Mouse (Mus musculus) hindbrain, embryonic 16.5 days (tissue): ENCODE data around the gene Arf6. TPM values are rescaled to one million over a fixed set of nuclear protein-coding genes. Genes with fewer than 3 reads are reported as not detected.

Experiments used
- ATAC-seq: fragments of 200-750 bp; cut with Nextera tagmentation; 2 replicates; pipeline ENCODE4 v1.8.0; 2017; ENCODE audit warnings: moderate TSS enrichment, moderate library complexity
- H3K27ac ChIP-seq: fragments of 300-500 bp; sonication (generic); 2 replicates; pipeline ENCODE4 v1.5.1; 2014; ENCODE audit warnings: low read depth, mild to moderate bottlenecking, control low read depth, low read length, moderate library complexity
- H3K27me3 ChIP-seq: fragments of 300-500 bp; sonication (generic); replicated peaks from 2 replicates; pipeline ENCODE4 v1.6.1; 2014; ENCODE audit warnings: low read length; ENCODE audit not compliant: control insufficient read depth, insufficient read depth
- H3K36me3 ChIP-seq: fragments of 300-500 bp; sonication (generic); 2 replicates; pipeline ENCODE4 v1.6.1; 2014; ENCODE audit warnings: mild to moderate bottlenecking, low read length, moderate library complexity, mixed read lengths; ENCODE audit not compliant: control insufficient read depth, insufficient read depth
- H3K4me1 ChIP-seq: fragments of 300-500 bp; sonication (generic); 2 replicates; pipeline ENCODE4 v1.6.1; 2014; ENCODE audit warnings: low read depth, low read length; ENCODE audit not compliant: control insufficient read depth, insufficient read depth
- H3K4me2 ChIP-seq: fragments of 300-500 bp; sonication (generic); 2 replicates; pipeline ENCODE4 v1.6.1; 2014; ENCODE audit warnings: mild to moderate bottlenecking, low read length, control low read depth, moderate library complexity
- H3K4me3 ChIP-seq: fragments of 300-500 bp; sonication (generic); 2 replicates; pipeline ENCODE4 v1.5.1; 2014; ENCODE audit warnings: mild to moderate bottlenecking, low read length, control low read depth, moderate library complexity
- H3K9ac ChIP-seq: fragments of 300-500 bp; sonication (generic); 2 replicates; pipeline ENCODE4 v1.6.1; 2014; ENCODE audit warnings: low read depth, mild to moderate bottlenecking, control low read depth, low read length, moderate library complexity
- H3K9me3 ChIP-seq: fragments of 300-500 bp; sonication (generic); 2 replicates; pipeline ENCODE4 v1.6.1; 2014; ENCODE audit warnings: mild to moderate bottlenecking, low read length, moderate library complexity; ENCODE audit not compliant: control insufficient read depth
- WGBS: fragments of 180-500 bp; shearing (Covaris S2); extraction: QIAGEN DNeasy Blood & Tissue Kit; methylation state at CpG from one replicate; pipeline ENCODE4 v1.1.7; 2014; 5-methylcytosine and 5-hydroxymethylcytosine counted together
- microRNA-seq: library from miRNA; unstranded; fragments of <30 nt; microRNA quantifications from one replicate; pipeline ENCODE4, GENCODE M21; 2017
- polyA plus RNA-seq: library from polyadenylated mRNA; unstranded; fragments of >200 nt; fragmentation: Nextera tagmentation; extraction: Ambion mirVana; gene quantifications from 2 replicates; pipeline ENCODE4 v1.2.1, GENCODE M21; 2015

Arf6 gene
- polyA plus RNA-seq, 1 experiment from 2014 or later, result 20.7 TPM

DNA sequence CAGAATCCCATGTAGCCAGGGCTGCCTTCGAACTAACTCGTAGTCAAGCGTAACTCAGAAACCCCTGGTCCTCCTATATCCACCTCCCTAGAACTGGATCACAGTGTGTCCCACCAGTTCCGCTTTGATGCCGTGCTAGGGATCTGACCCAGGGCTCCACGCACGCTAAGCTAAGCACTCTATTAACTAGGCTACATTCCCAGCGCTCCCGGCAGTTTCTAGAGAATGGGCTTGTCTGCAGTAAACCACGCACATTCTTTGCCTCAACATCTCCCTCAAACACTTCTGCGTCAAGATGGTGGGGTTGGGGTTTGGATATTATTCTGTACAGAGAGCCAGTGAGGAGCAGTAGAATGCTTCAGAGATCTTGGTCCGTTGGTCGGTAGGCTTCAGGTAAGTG, 46.7 kb downstream of the Arf6 start:
- Histone ChIP-seq H3K9ac (no peak overlapping the region), H3K27me3 (no peaks in the 10 kb centered on the region), H3K4me1 (no peaks in the 10 kb centered on the region), H3K9me3 (peaks cover 3% of the 10 kb centered on the region; the same call in 1 of the 2 replicates), H3K36me3 (no peaks in the 10 kb centered on the region), H3K4me2 (no peak overlapping the region), H3K27ac (no peak overlapping the region), H3K4me3 (no peak overlapping the region)
- no peak for ATAC-seq
- WGBS, result 83% methylated on average over 13 of the region's 13 CpGs

DNA sequence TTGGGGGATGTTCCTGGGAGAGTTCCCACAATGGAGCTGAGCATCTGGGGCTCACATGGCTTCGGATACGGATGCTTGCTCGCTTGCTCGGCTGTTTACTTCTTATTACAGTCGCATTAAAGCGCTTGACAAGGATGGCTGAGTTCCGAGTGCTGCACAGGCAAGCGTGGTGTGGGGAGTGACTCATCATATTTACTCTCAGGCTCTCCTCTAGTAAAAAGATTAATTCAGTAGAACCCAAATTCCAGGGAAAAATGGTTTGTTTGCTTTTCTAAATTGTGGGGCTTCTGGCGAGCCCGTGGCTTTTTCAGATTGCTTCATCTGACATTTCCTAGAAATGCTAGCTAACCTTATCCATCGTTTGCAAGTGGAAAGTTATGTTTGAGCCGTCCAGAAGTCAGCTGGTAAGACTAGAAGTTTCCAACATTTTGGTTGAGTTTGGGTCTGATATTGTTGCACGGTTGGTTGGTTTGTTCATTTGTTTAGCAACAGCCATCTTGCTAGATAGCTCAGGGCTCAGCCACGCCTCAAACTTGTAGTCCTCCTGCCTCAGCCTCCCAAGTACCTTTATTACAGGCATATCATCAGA, 47.2 kb downstream of the Arf6 start:
- no peak overlapping the region for H3K27ac ChIP-seq
- ATAC-seq, result no peak
- peaks cover 3% of the 10 kb centered on the region; the same call in 1 of the 2 replicates for H3K9me3 ChIP-seq
- no peak overlapping the region for H3K9ac ChIP-seq
- no peak overlapping the region for H3K4me2 ChIP-seq
- H3K27me3 ChIP-seq, result no peaks in the 10 kb centered on the region
- 80% methylated on average over 14 of the region's 14 CpGs for WGBS
- no peaks in the 10 kb centered on the region for H3K4me1 ChIP-seq
- no peak overlapping the region for H3K4me3 ChIP-seq
- no peaks in the 10 kb centered on the region for H3K36me3 ChIP-seq

- 95% methylated on average over 4 of the region's 4 CpGs for WGBS
- Histone ChIP-seq H3K9me3 (peaks cover 3% of the 10 kb centered on the region; the same call in 1 of the 2 replicates), H3K4me1 (no peaks in the 10 kb centered on the region)
Observed at GRCm38 (mm10) chr12:69419606-69420005, 47.7 kb downstream of the Arf6 start.

DNA sequence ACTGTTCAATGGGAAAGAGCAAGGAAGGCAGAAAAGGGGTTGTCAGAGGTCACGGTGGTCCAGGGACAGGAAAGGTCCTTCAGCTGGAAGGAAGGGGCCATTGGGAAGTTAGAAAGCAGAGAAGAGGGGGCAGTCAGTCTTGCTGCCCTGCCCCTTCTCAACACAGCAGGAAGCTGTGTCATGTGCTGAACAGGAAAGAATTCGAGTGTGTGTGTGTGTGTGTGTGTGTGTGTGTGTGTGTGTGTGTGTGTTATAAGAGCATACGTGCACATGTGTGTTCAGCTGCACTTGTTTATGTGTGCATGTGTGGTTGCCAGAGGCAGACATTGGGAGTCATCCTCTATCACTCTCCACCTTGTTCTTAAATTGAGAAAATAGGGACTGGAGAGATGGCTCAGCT, 48.8 kb downstream of the Arf6 start:
- WGBS, result 63% methylated on average over 3 of the region's 3 CpGs

More at GRCm38 (mm10) chr12:69419606-69420005, 47.7 kb downstream of the Arf6 start:
- Histone ChIP-seq H3K4me3 (no peak overlapping the region), H3K9ac (no peak overlapping the region), H3K27ac (no peak overlapping the region), H3K4me2 (no peak overlapping the region), H3K27me3 (no peaks in the 10 kb centered on the region), H3K36me3 (no peaks in the 10 kb centered on the region)
- ATAC-seq, result no peak

DNA sequence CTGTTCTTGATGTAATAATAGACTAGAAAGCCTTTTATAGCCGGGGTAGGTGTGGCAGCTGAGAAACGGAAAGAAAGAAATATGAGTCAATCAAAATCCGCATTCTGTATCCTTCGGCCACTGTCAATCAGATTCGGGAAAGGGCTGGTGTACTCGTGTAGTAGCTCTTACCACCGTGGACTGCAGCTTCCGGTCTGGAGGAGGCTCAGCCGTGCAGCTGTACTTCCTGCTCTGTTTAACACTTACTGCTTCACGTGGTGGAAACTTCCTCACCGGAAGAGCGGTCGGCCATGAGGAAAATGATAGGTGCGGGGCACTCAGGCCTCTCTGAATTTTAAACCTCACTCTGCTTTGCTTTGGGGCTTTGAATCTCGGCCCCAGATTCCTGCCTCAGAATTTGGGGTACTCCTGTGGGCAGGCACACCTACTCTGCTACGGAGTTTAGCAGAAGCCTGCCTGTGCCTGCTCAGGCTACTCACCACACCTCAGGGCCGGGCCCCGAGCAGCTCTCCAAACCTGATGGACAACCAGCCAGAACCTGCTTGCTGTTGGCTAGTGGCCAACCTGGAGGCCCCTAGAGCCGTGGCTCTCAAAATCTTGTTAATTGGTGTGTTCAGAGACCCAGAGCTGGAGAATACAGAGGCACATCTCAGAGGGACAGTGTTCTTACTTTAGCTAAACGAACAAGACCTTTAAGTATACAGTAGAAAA, 51.0 kb downstream of the Arf6 start:
- Histone ChIP-seq H3K9ac (no peak overlapping the region), H3K4me1 (no peaks in the 10 kb centered on the region), H3K9me3 (peaks cover 3% of the 10 kb centered on the region; the same call in 1 of the 2 replicates), H3K27me3 (no peaks in the 10 kb centered on the region), H3K4me3 (no peak overlapping the region), H3K27ac (no peak overlapping the region), H3K4me2 (no peak overlapping the region), H3K36me3 (no peaks in the 10 kb centered on the region)
- ATAC-seq, result no peak
- 87% methylated on average over 20 of the region's 20 CpGs for whole genome bisulfite sequencing

More for the DNA sequence above, 48.8 kb downstream of the Arf6 start:
- no peaks in the 10 kb centered on the region for H3K4me1 ChIP-seq
- no peak for ATAC-seq
- no peak overlapping the region for H3K4me3 ChIP-seq
- no peaks in the 10 kb centered on the region for H3K36me3 ChIP-seq
- H3K9me3 ChIP-seq, result peaks cover 3% of the 10 kb centered on the region; the same call in 1 of the 2 replicates
- no peak overlapping the region for H3K4me2 ChIP-seq
- no peak overlapping the region for H3K27ac ChIP-seq
- H3K27me3 ChIP-seq, result no peaks in the 10 kb centered on the region
- H3K9ac ChIP-seq, result no peak overlapping the region

Small RNA genes lying within 50 kb of the gene (microRNA-seq; reads per million reads assigned to microRNA genes)
- gene Gm47299, result not detected
- gene Gm47305, result not detected

Other genes starting within 250 kb of the Arf6 start
- gene Rps29, start 213.0 kb upstream of the Arf6 start, polyA plus RNA-seq, result 877 and 882 TPM in 2 replicates
- 4.7 and 5.6 TPM in 2 replicates for gene Lrr1, start 203.3 kb upstream of the Arf6 start, polyA plus RNA-seq
- gene Rpl36al, start 188.1 kb upstream of the Arf6 start, polyA plus RNA-seq, result 296 and 328 TPM in 2 replicates
- 31.4 and 35.8 TPM in 2 replicates for gene Mgat2, start 188.0 kb upstream of the Arf6 start, polyA plus RNA-seq
- 13.6 and 15.3 TPM in 2 replicates for gene Gm49383, start 175.0 kb upstream of the Arf6 start, polyA plus RNA-seq
- gene Dnaaf2, start 173.7 kb upstream of the Arf6 start, polyA plus RNA-seq, result 6.8 and 7.1 TPM in 2 replicates
- gene Gm49384, start 167.9 kb upstream of the Arf6 start, polyA plus RNA-seq, result 10.8 and 11.6 TPM in 2 replicates
- gene Pole2, start 144.0 kb upstream of the Arf6 start, polyA plus RNA-seq, result 4.4 and 5.1 TPM in 2 replicates
- gene Klhdc1, start 131.0 kb upstream of the Arf6 start, polyA plus RNA-seq, result 13.0 and 17.2 TPM in 2 replicates
- 246 and 255 TPM in 2 replicates for gene Klhdc2, start 75.5 kb upstream of the Arf6 start, polyA plus RNA-seq
- gene Nemf, start 15.0 kb upstream of the Arf6 start, polyA plus RNA-seq, result 82.4 and 85.0 TPM in 2 replicates
- gene Gm9887, start 308 bp downstream of the Arf6 start, polyA plus RNA-seq, result 0.56 and 0.66 TPM in 2 replicates
- 25.5 and 30.6 TPM in 2 replicates for gene Vcpkmt, start 210.9 kb downstream of the Arf6 start, polyA plus RNA-seq